Mouse (Mus musculus): ENCODE data around the gene Cacybp. TPM values are rescaled to one million over a fixed set of nuclear protein-coding genes. Genes with fewer than 3 reads are reported as not detected.
A peak's percentile ranks its signal among the peaks of the same experiment; 100 is the strongest.

The Cacybp gene
- polyA plus RNA-seq, 1 experiment from 2014 or later = 333 TPM

DNA sequence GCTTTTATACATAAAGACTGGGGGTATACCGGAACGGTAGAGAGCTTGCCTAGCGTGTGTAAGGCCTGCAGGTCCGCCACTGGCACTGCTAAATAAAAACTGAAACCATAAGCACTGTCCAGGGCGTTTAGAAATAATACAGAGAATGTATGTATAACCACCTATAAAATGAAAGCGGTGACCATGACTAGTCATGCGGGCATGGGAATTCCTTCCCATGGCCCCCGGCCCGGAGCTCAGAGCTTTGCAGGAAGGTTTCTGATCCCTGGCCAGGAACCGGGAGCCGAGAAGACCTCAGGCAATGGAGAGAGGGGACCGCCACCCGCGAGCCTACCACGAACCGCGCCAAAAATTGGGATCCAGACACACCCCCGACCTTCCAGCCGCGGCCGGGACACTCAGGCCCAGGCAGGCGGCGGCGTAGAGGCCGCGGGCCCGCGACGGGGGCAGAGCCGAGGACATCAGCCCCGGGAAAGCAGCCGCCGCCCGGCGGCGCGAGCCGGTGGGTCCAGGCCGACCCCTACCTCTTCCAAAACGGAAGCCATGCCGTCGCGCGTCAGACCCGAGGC is 468 bp downstream of the Cacybp start:
- Histone ChIP-seq H3K27ac (replicated peaks; ENCODE audit: low read depth, low read length) (peak overlapping the region; percentile 68), H3K9ac (replicated peaks; ENCODE audit: low read length) (peak overlapping the region; percentile 88), H3K36me3 (replicated peaks; ENCODE audit: control insufficient read depth, insufficient read depth, low read depth, low read length) (no peaks in the 10 kb centered on the region; the same call in 1 of the 2 replicates), H3K27me3 (ENCODE audit: control insufficient read depth, insufficient read depth, low read length) (no peaks in the 10 kb centered on the region), H3K4me3 (ENCODE audit: low read depth, low read length) (peak overlapping the region; percentile 76), H3K4me1 (ENCODE audit: control insufficient read depth, insufficient read depth, low read length) (no peaks in the 10 kb centered on the region), H3K4me2 (ENCODE audit: low read depth, low read length) (peak overlapping the region; percentile 48), H3K9me3 (replicated peaks; ENCODE audit: control insufficient read depth, low read length) (no peaks in the 10 kb centered on the region)
- ATAC-seq (replicated peaks; ENCODE audit: insufficient number of reproducible peaks, low FRiP score, low TSS enrichment, low read depth) = peak; percentile 79
- DNase-seq (ENCODE audit: low spot score) = peak; percentile 51
- under 1% methylated on average over 45 of the region's 45 CpGs for WGBS

DNA sequence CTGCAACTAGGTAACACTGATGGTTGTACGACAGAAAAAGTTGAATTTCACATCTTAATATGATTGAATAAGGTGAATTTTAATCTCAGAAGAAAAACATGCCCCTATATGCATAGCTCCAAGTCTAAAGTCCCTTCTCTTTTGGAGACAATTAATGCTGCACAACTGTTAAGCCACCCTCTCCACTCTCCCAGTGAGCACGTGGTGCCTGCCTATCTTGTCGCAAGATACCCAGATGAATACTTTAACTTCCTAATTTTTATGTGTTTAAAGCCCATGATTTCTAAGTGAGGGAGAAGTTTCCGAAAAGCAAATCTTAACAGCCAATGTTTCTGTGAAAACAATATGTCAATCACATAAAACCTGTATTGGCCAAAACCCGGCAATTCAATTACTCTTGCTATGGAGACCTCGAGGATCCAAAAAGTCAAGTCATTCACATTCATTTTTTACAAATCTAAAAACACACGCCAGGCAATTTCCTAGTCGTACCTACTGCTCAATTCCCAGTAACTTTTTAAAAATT is 1.0 kb downstream of the Cacybp start:
- Histone ChIP-seq H3K4me1 (ENCODE audit: control insufficient read depth, insufficient read depth, low read length) (no peaks in the 10 kb centered on the region), H3K4me3 (ENCODE audit: low read depth, low read length) (peak overlapping the region; percentile 76), H3K9me3 (replicated peaks; ENCODE audit: control insufficient read depth, low read length) (no peaks in the 10 kb centered on the region), H3K4me2 (ENCODE audit: low read depth, low read length) (peak overlapping the region; percentile 48), H3K9ac (replicated peaks; ENCODE audit: low read length) (peak overlapping the region; percentile 88), H3K36me3 (replicated peaks; ENCODE audit: control insufficient read depth, insufficient read depth, low read depth, low read length) (no peaks in the 10 kb centered on the region; the same call in 1 of the 2 replicates), H3K27me3 (ENCODE audit: control insufficient read depth, insufficient read depth, low read length) (no peaks in the 10 kb centered on the region), H3K27ac (replicated peaks; ENCODE audit: low read depth, low read length) (no peak overlapping the region)
- WGBS = 3% methylated on average over 8 of the region's 8 CpGs
- DNase-seq (ENCODE audit: low spot score) (no peak), ATAC-seq (replicated peaks; ENCODE audit: insufficient number of reproducible peaks, low FRiP score, low TSS enrichment, low read depth) (no peak)

DNA sequence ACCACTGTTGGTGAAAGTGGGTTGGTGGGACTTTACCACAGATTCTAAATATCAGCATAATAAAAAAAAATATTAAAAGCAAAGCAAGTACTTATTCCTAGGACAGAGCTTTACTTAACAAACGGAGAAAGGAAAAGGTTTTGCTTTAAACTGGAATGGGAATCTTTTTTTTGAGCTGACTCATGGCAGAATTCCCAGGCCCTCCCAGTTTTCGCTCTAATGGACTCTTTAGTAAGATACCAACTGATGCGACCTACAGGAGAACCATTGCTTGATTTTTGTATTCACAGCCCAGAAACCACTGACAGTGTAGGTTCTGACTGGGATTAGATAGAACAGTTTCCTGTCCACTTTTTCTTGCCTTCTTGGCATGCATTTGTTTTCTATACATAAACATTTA is 2.1 kb downstream of the Cacybp start:
- WGBS = 71% methylated on average over 3 of the region's 3 CpGs
- ATAC-seq (replicated peaks; ENCODE audit: insufficient number of reproducible peaks, low FRiP score, low TSS enrichment, low read depth) (no peak), DNase-seq (ENCODE audit: low spot score) (no peak)
- no peaks in the 10 kb centered on the region for H3K27me3 ChIP-seq (ENCODE audit: control insufficient read depth, insufficient read depth, low read length)
- H3K36me3 ChIP-seq (replicated peaks; ENCODE audit: control insufficient read depth, insufficient read depth, low read depth, low read length) = peaks cover 2% of the 10 kb centered on the region
- peak overlapping the region; percentile 76; the same call in 1 of the 2 replicates for H3K4me3 ChIP-seq (ENCODE audit: low read depth, low read length)
- no peak overlapping the region for H3K27ac ChIP-seq (replicated peaks; ENCODE audit: low read depth, low read length)
- no peaks in the 10 kb centered on the region for H3K4me1 ChIP-seq (ENCODE audit: control insufficient read depth, insufficient read depth, low read length)
- no peak overlapping the region; the same call in 1 of the 2 replicates for H3K4me2 ChIP-seq (ENCODE audit: low read depth, low read length)
- no peak overlapping the region for H3K9ac ChIP-seq (replicated peaks; ENCODE audit: low read length)
- no peaks in the 10 kb centered on the region for H3K9me3 ChIP-seq (replicated peaks; ENCODE audit: control insufficient read depth, low read length)

DNA sequence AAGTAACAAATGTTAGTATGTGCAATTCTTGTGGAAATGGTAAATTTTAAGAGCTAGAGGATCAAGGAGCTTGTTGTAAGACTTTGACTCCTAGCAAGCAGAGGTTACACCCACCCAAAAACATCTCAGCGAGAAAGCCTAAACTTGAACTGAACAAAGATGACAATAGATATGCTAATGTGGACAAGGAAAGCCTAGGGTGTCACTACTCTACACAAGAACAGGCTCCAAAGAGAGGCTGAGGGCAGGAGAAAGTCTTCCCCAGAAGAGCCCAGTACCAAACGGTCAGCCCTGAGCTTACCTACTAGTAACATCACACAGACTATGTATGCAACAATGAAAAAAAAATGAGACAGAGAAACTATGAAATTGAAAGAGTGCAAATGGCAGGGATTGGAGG is 2.8 kb downstream of the Cacybp start:
- WGBS = 67% methylated on average over 2 of the region's 2 CpGs
- H3K4me1 ChIP-seq (ENCODE audit: control insufficient read depth, insufficient read depth, low read length) = no peaks in the 10 kb centered on the region
- no peak overlapping the region for H3K4me2 ChIP-seq (ENCODE audit: low read depth, low read length)
- no peaks in the 10 kb centered on the region for H3K27me3 ChIP-seq (ENCODE audit: control insufficient read depth, insufficient read depth, low read length)
- no peak for ATAC-seq (replicated peaks; ENCODE audit: insufficient number of reproducible peaks, low FRiP score, low TSS enrichment, low read depth)
- no peak overlapping the region for H3K27ac ChIP-seq (replicated peaks; ENCODE audit: low read depth, low read length)
- H3K9ac ChIP-seq (replicated peaks; ENCODE audit: low read length) = no peak overlapping the region
- peaks cover 7% of the 10 kb centered on the region for H3K36me3 ChIP-seq (replicated peaks; ENCODE audit: control insufficient read depth, insufficient read depth, low read depth, low read length)
- H3K9me3 ChIP-seq (replicated peaks; ENCODE audit: control insufficient read depth, low read length) = no peaks in the 10 kb centered on the region
- H3K4me3 ChIP-seq (ENCODE audit: low read depth, low read length) = no peak overlapping the region
- no peak for DNase-seq (ENCODE audit: low spot score)

DNA sequence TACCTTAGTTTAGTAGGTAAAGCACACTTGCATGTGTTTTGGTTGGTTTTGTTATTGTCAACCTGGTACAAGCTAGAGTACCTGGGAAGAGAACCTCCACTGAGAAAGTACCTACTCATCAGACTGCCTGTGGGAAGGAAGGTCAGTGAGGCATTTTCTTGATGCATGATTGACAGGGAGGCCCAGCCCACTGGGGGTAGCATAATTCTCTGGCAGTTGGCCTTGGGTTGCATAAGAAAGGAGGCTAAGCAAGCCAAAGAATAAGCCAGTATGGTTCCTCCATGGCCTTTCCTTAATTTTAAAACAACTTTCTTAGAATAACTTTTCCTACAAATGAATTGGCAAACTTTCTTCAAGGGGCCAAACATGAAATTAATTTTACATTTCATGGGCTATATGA is 7.2 kb downstream of the Cacybp start:
- peaks cover 7% of the 10 kb centered on the region for H3K36me3 ChIP-seq (replicated peaks; ENCODE audit: control insufficient read depth, insufficient read depth, low read depth, low read length)
- H3K9me3 ChIP-seq (replicated peaks; ENCODE audit: control insufficient read depth, low read length) = no peaks in the 10 kb centered on the region
- ATAC-seq (replicated peaks; ENCODE audit: insufficient number of reproducible peaks, low FRiP score, low TSS enrichment, low read depth) (no peak), DNase-seq (ENCODE audit: low spot score) (no peak)
- H3K27me3 ChIP-seq (ENCODE audit: control insufficient read depth, insufficient read depth, low read length) = no peaks in the 10 kb centered on the region
- H3K4me1 ChIP-seq (ENCODE audit: control insufficient read depth, insufficient read depth, low read length) = no peaks in the 10 kb centered on the region
- no peak overlapping the region for H3K9ac ChIP-seq (replicated peaks; ENCODE audit: low read length)
- no peak overlapping the region for H3K27ac ChIP-seq (replicated peaks; ENCODE audit: low read depth, low read length)
- H3K4me3 ChIP-seq (ENCODE audit: low read depth, low read length) = no peak overlapping the region
- H3K4me2 ChIP-seq (ENCODE audit: low read depth, low read length) = no peak overlapping the region

DNA sequence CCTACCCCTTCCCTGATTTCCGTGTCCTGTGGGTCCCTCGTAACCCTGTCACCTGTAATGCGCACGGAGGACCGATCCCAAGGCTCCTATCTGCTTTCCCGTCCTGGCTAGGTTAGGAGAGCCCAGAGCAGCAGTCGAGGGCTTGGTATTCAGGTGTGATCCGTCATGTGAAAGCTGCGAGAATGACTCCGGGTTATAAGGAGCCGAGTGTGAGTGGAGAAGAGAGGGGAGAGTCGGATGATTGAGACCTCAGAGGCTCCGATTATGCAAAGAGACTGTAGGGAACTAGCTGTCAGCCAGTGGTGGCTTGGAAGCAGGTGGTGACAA is 17.4 kb downstream of the Cacybp start:
- WGBS = under 1% methylated on average over 13 of the region's 13 CpGs
- Histone ChIP-seq H3K27me3 (ENCODE audit: control insufficient read depth, insufficient read depth, low read length) (no peaks in the 10 kb centered on the region), H3K36me3 (replicated peaks; ENCODE audit: control insufficient read depth, insufficient read depth, low read depth, low read length) (no peaks in the 10 kb centered on the region), H3K4me1 (ENCODE audit: control insufficient read depth, insufficient read depth, low read length) (no peaks in the 10 kb centered on the region), H3K9ac (replicated peaks; ENCODE audit: low read length) (peak overlapping the region; percentile 81), H3K9me3 (replicated peaks; ENCODE audit: control insufficient read depth, low read length) (no peaks in the 10 kb centered on the region), H3K27ac (replicated peaks; ENCODE audit: low read depth, low read length) (peak overlapping the region; percentile 59; the same call in 1 of the 2 replicates), H3K4me2 (ENCODE audit: low read depth, low read length) (peak overlapping the region; percentile 72), H3K4me3 (ENCODE audit: low read depth, low read length) (peak overlapping the region; percentile 80)
- ATAC-seq (replicated peaks; ENCODE audit: insufficient number of reproducible peaks, low FRiP score, low TSS enrichment, low read depth) (no peak), DNase-seq (ENCODE audit: low spot score) (no peak)

DNA sequence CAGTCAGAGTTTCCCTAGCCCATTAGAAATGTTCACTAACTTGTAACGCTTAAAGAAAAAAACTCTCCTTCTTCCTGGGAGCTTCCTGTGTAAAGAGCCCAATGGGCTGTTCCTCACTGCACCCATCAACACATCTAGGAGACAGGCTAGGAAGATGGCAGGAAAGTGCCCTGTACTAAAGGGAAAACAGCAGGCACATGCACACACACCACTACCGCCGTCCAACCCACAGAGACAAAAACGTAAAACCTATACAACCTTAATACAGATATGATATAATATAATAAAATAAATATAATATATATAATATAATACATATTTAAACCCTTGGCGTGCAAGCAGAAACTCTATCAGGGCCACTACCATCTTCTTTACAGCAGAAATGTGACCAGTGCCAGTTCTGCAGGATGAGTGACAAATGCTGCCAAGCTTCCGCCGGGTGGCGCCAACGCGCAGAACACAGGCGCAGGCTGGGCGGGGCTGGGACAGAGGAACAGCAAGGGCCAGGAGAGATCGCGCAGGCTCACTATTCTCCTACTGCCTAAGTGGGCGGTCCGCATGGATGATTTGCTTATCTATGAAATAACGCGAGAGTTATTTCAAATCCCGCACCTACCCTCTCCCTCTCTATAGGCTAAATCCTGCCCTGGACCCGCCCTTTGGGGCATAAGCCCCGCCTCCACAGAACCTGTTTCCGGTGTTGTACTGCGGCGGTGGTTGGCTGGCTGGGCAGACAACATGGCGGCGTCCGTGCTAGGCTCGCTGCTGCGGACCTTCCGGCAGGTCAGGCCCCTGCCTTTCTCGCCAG is 17.9 kb downstream of the Cacybp start, which contains the start of gene Mrps14:
TSS of gene Mrps14 (plus strand) at position 687 of the 808 bp plus-strand sequence.
- 8% methylated on average over 31 of the region's 31 CpGs for WGBS
- Histone ChIP-seq H3K27ac (replicated peaks; ENCODE audit: low read depth, low read length) (peak within 1 kb of the TSS; percentile 59; the same call in 1 of the 2 replicates), H3K9ac (replicated peaks; ENCODE audit: low read length) (peak within 1 kb of the TSS; percentile 81), H3K4me2 (ENCODE audit: low read depth, low read length) (peak within 1 kb of the TSS; percentile 72), H3K9me3 (replicated peaks; ENCODE audit: control insufficient read depth, low read length) (no peaks in the 10 kb centered on the region), H3K4me3 (ENCODE audit: low read depth, low read length) (peak within 1 kb of the TSS; percentile 80), H3K4me1 (ENCODE audit: control insufficient read depth, insufficient read depth, low read length) (no peaks in the 10 kb centered on the region), H3K36me3 (replicated peaks; ENCODE audit: control insufficient read depth, insufficient read depth, low read depth, low read length) (no peaks in the 10 kb centered on the region), H3K27me3 (ENCODE audit: control insufficient read depth, insufficient read depth, low read length) (no peaks in the 10 kb centered on the region)
- ATAC-seq (replicated peaks; ENCODE audit: insufficient number of reproducible peaks, low FRiP score, low TSS enrichment, low read depth) = peak; percentile 99
- peak; percentile 98 for DNase-seq (ENCODE audit: low spot score)

DNA sequence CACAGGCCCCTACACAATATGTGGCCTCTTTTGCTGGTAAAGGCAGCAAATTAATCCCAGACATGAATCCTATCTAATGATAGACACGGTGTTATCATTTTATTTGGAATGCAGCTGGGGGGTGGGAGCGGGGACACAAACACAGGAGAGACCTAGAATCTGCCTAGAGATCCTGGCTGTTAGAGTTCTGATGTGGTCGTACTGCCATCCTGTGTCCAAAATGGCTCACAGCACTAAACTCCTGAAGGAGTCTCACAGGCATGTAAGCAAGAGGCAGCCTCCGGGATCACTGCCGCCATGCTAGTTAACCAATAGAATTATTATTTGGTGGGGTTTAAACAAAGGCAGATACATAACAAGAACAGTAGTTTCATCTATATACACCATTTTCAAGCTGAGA is 28.2 kb downstream of the Cacybp start:
- no peak overlapping the region for H3K4me3 ChIP-seq (ENCODE audit: low read depth, low read length)
- H3K4me2 ChIP-seq (ENCODE audit: low read depth, low read length) = no peak overlapping the region
- DNase-seq (ENCODE audit: low spot score) (peak; percentile 77), ATAC-seq (replicated peaks; ENCODE audit: insufficient number of reproducible peaks, low FRiP score, low TSS enrichment, low read depth) (0 out of 2 replicates have a peak, but pooled peaks have one; percentile 19)
- H3K4me1 ChIP-seq (ENCODE audit: control insufficient read depth, insufficient read depth, low read length) = no peaks in the 10 kb centered on the region
- H3K36me3 ChIP-seq (replicated peaks; ENCODE audit: control insufficient read depth, insufficient read depth, low read depth, low read length) = no peaks in the 10 kb centered on the region
- no peak overlapping the region for H3K27ac ChIP-seq (replicated peaks; ENCODE audit: low read depth, low read length)
- no peaks in the 10 kb centered on the region for H3K9me3 ChIP-seq (replicated peaks; ENCODE audit: control insufficient read depth, low read length)
- 13% methylated on average over 5 of the region's 5 CpGs for WGBS
- no peak overlapping the region for H3K9ac ChIP-seq (replicated peaks; ENCODE audit: low read length)
- no peaks in the 10 kb centered on the region for H3K27me3 ChIP-seq (ENCODE audit: control insufficient read depth, insufficient read depth, low read length)

Data from embryonic facial prominence, embryonic 11.5 days (tissue).